Mouse (Mus musculus): ENCODE measurements around the gene Hes2. TPM values are rescaled to one million over a fixed set of nuclear protein-coding genes. Genes with fewer than 3 reads are reported as not detected.

Gene Hes2
- polyA plus RNA-seq, 1 experiment from 2014 or later, result 0.23 TPM

DNA sequence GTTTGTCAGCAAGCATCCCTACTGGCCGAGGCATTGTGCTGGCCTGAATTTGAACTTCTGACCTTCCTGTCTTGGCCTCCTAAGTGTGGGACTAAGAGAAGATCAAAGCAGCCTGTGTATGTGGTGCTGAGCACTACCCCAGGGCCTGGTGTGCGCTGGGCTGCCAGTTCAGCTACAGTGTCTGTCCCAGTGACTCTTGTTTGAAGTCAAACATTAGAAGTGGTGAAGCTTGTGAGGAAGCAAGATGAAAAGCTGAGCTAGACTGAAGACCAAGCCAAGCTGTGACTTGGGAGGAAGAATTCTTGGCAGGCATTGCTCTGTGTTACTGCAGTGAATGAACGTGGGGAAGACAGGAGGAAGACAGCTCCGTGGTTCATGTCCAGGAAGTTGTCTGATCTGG lies 51.0 kb downstream of the Hes2 start:
- no peak for ATAC-seq (replicated peaks; ENCODE audit: insufficient number of reproducible peaks, insufficient read depth, low FRiP score, low read depth)

More for the DNA sequence above, 51.0 kb downstream of the Hes2 start:
- H3K36me3 ChIP-seq, result no peaks in the 10 kb centered on the region
- H3K4me3 ChIP-seq, result no peak overlapping the region
- WGBS, result 27% methylated on average over 4 of the region's 4 CpGs
- H3K27me3 ChIP-seq, result no peaks in the 10 kb centered on the region
- H3K27ac ChIP-seq, result 0 out of 2 replicates have a peak overlapping the region, but pooled peaks have one; percentile 15
- H3K4me2 ChIP-seq, result no peak overlapping the region
- no peak overlapping the region for H3K9ac ChIP-seq
- no peaks in the 10 kb centered on the region for H3K9me3 ChIP-seq (replicated peaks)
- H3K4me1 ChIP-seq (replicated peaks), result peaks cover 47% of the 10 kb centered on the region

Other genes starting within 250 kb of the Hes2 start
- 45.4 and 56.4 TPM in 2 replicates for gene Dnajc11, start 225.2 kb upstream of the Hes2 start, polyA plus RNA-seq (2015; fragmentation: Nextera tagmentation; extraction: Ambion mirVana)
- 26.3 and 34.4 TPM in 2 replicates for gene Thap3, start 169.9 kb upstream of the Hes2 start, polyA plus RNA-seq (2015; fragmentation: Nextera tagmentation; extraction: Ambion mirVana)
- 15.2 and 20.7 TPM in 2 replicates for gene Phf13, start 162.6 kb upstream of the Hes2 start, polyA plus RNA-seq (2015; fragmentation: Nextera tagmentation; extraction: Ambion mirVana)
- 26.1 and 30.9 TPM in 2 replicates for gene Klhl21, start 150.1 kb upstream of the Hes2 start, polyA plus RNA-seq (2015; fragmentation: Nextera tagmentation; extraction: Ambion mirVana)
- 10.6 and 14.1 TPM in 2 replicates for gene Zbtb48, start 131.2 kb upstream of the Hes2 start, polyA plus RNA-seq (2015; fragmentation: Nextera tagmentation; extraction: Ambion mirVana)
- gene Tas1r1, start 120.3 kb upstream of the Hes2 start, polyA plus RNA-seq (2015; fragmentation: Nextera tagmentation; extraction: Ambion mirVana), result 0.25 and 0.46 TPM in 2 replicates
- gene Nol9, start 119.5 kb upstream of the Hes2 start, polyA plus RNA-seq (2015; fragmentation: Nextera tagmentation; extraction: Ambion mirVana), result 13.9 and 20.7 TPM in 2 replicates
- 11.1 and 14.1 TPM in 2 replicates for gene Plekhg5, start 86.4 kb upstream of the Hes2 start, polyA plus RNA-seq (2015; fragmentation: Nextera tagmentation; extraction: Ambion mirVana)
- 0.94 and 1.6 TPM in 2 replicates for gene Tnfrsf25, start 42.9 kb upstream of the Hes2 start, polyA plus RNA-seq (2015; fragmentation: Nextera tagmentation; extraction: Ambion mirVana)
- 0.93 and 2.1 TPM in 2 replicates for gene Espn, start 6.5 kb upstream of the Hes2 start, polyA plus RNA-seq (2015; fragmentation: Nextera tagmentation; extraction: Ambion mirVana)
- 58.4 and 73.4 TPM in 2 replicates for gene Acot7, start 19.3 kb downstream of the Hes2 start, polyA plus RNA-seq (2015; fragmentation: Nextera tagmentation; extraction: Ambion mirVana)
- gene Gpr153, start 115.4 kb downstream of the Hes2 start, polyA plus RNA-seq (2015; fragmentation: Nextera tagmentation; extraction: Ambion mirVana), result 11.2 and 13.2 TPM in 2 replicates
- not detected in 2 replicates for gene Hes3, start 132.8 kb downstream of the Hes2 start, polyA plus RNA-seq (2015; fragmentation: Nextera tagmentation; extraction: Ambion mirVana)
- gene Icmt, start 138.4 kb downstream of the Hes2 start, polyA plus RNA-seq (2015; fragmentation: Nextera tagmentation; extraction: Ambion mirVana), result 15.3 and 20.3 TPM in 2 replicates
- gene Rnf207, start 160.1 kb downstream of the Hes2 start, polyA plus RNA-seq (2015; fragmentation: Nextera tagmentation; extraction: Ambion mirVana), result 98.4 and 103 TPM in 2 replicates
- 180 and 243 TPM in 2 replicates for gene Rpl22, start 166.9 kb downstream of the Hes2 start, polyA plus RNA-seq (2015; fragmentation: Nextera tagmentation; extraction: Ambion mirVana)
- 0.06 and 0.22 TPM in 2 replicates for gene Chd5, start 179.8 kb downstream of the Hes2 start, polyA plus RNA-seq (2015; fragmentation: Nextera tagmentation; extraction: Ambion mirVana)

Data from heart, embryonic 15.5 days (tissue).